Mouse (Mus musculus) gastrocnemius, postnatal 36 days (tissue): ENCODE measurements around the gene Ap1s1. TPM values are rescaled to one million over a fixed set of nuclear protein-coding genes. Genes with fewer than 3 reads are reported as not detected.
A peak's percentile ranks its signal among the peaks of the same experiment; 100 is the strongest.

Experiments
- DNase-seq, 2 experiments: peaks; one replicate each; pipeline ENCODE4 v3.0.0; 2022
- intact Hi-C: fragments of 180-260 bp; cut with DNase I; formaldehyde crosslinking; loops from one replicate; pipeline ENCODE4 v1.15.1; 2025
- long read RNA-seq, 2 experiments: library from polyadenylated mRNA; stranded (forward); transcript quantifications; one replicate each; pipeline ENCODE4 v2.0.0; 2021
- total RNA-seq, 2 experiments: library from RNA; stranded (reverse); gene quantifications; 2 replicates each; pipeline ENCODE4 v1.2.3; 2021

The Ap1s1 gene
- 10 to 100 TPM; 14.6 to 16.8 TPM for total RNA-seq
- long read RNA-seq, experiment 1, transcript Ap1s1-201 (5 exons, 1,353 nt), result major isoform, 29 of 34 reads
- long read RNA-seq, experiment 1, partial matches to known transcripts, result 1 of 34 reads
- long read RNA-seq, experiment 1, other reads (novel, unspliced or antisense), result 3 of 34 reads
- long read RNA-seq, experiment 2, transcript Ap1s1-201 (5 exons, 1,353 nt), result major isoform, 14 of 17 reads
- long read RNA-seq, experiment 2, partial matches to known transcripts, result 0 of 17 reads
- long read RNA-seq, experiment 2, other reads (novel, unspliced or antisense), result 3 of 17 reads

- peak; percentile 90 to 95 for DNase-seq
- intact Hi-C loops, result no loop called here
These were observed at the start of gene Ap1s1 for GRCm38 (mm10) chr5:137045402-137046323. Gene Ap1s1, minus strand, starts transcription at chr5:137046135.

GRCm38 (mm10) chr5:137095135-137095534 lies 49.2 kb upstream of the Ap1s1 start:
- DNase-seq, result no peak
- intact Hi-C loops, result no loop called here

GRCm38 (mm10) chr5:137093720-137094119 lies 47.8 kb upstream of the Ap1s1 start:
- no peak for DNase-seq
- intact Hi-C loops, result no loop called here

GRCm38 (mm10) chr5:137091560-137091959 lies 45.6 kb upstream of the Ap1s1 start:
- intact Hi-C loops, result no loop called here

GRCm38 (mm10) chr5:137090870-137091269 lies 44.9 kb upstream of the Ap1s1 start:
- no peak for DNase-seq
- intact Hi-C loops, result no loop called here

More at GRCm38 (mm10) chr5:137091560-137091959, 45.6 kb upstream of the Ap1s1 start:
- DNase-seq, result no peak

GRCm38 (mm10) chr5:137087410-137087809 lies 41.5 kb upstream of the Ap1s1 start:
- peak in 1 of 2 experiments; percentile 56 for DNase-seq
- intact Hi-C loops, result no loop called here

- DNase-seq, result no peak
- intact Hi-C loops, result no loop called here
These were observed 39.8 kb upstream of the Ap1s1 start for GRCm38 (mm10) chr5:137085731-137086130.

- intact Hi-C loops, result no loop called here
- no peak for DNase-seq
These were observed 39.1 kb upstream of the Ap1s1 start for GRCm38 (mm10) chr5:137085021-137085420.

GRCm38 (mm10) chr5:137083051-137083450 lies 37.1 kb upstream of the Ap1s1 start:
- DNase-seq, result no peak
- intact Hi-C loops, result no loop called here

- DNase-seq, result no peak
- intact Hi-C loops, result no loop called here
These were observed 33.9 kb upstream of the Ap1s1 start for GRCm38 (mm10) chr5:137079849-137080248.

- DNase-seq, result no peak
- intact Hi-C loops, result no loop called here
These were observed 32.7 kb upstream of the Ap1s1 start for GRCm38 (mm10) chr5:137078616-137079015.

GRCm38 (mm10) chr5:137078041-137078440 lies 32.1 kb upstream of the Ap1s1 start:
- DNase-seq, result no peak
- intact Hi-C loops, result no loop called here

GRCm38 (mm10) chr5:137077187-137077586 lies 31.3 kb upstream of the Ap1s1 start:
- no peak for DNase-seq
- intact Hi-C loops, result no loop called here

- intact Hi-C loops, result no loop called here
- peak; percentile 24 to 59 for DNase-seq
These were observed 30.4 kb upstream of the Ap1s1 start for GRCm38 (mm10) chr5:137076191-137076930.

GRCm38 (mm10) chr5:137075726-137076125 lies 29.8 kb upstream of the Ap1s1 start:
- intact Hi-C loops, result no loop called here
- DNase-seq, result no peak

- intact Hi-C loops, result no loop called here
- DNase-seq, result peak; percentile 39 to 61
These were observed 28.3 kb upstream of the Ap1s1 start for GRCm38 (mm10) chr5:137074191-137074651.

- intact Hi-C loops, result no loop called here
- DNase-seq, result no peak
These were observed 27.2 kb upstream of the Ap1s1 start for GRCm38 (mm10) chr5:137073141-137073540.

GRCm38 (mm10) chr5:137072079-137072960 lies 26.4 kb upstream of the Ap1s1 start, which contains the start of gene Serpine1:
Gene Serpine1, minus strand, starts transcription at chr5:137072268.
- intact Hi-C loops, result no loop called here

GRCm38 (mm10) chr5:137070881-137071605 lies 25.1 kb upstream of the Ap1s1 start:
- intact Hi-C loops, result no loop called here
- DNase-seq, result no peak

More at GRCm38 (mm10) chr5:137072079-137072960, 26.4 kb upstream of the Ap1s1 start, which contains the start of gene Serpine1:
- DNase-seq, result peak; percentile 71 to 83
